Mouse (Mus musculus): ENCODE results near the gene Srp9. TPM values are rescaled to one million over a fixed set of nuclear protein-coding genes. Genes with fewer than 3 reads are reported as not detected.
"Not testable (repeated sequence)": the region's sequence is repeated elsewhere in the genome, so short reads cannot be mapped to it uniquely, and the experiment has no call there.

Srp9 gene
- total and polyA plus RNA-seq, 3 experiments: 35.5 to 134 (median 59.0) TPM

DNA sequence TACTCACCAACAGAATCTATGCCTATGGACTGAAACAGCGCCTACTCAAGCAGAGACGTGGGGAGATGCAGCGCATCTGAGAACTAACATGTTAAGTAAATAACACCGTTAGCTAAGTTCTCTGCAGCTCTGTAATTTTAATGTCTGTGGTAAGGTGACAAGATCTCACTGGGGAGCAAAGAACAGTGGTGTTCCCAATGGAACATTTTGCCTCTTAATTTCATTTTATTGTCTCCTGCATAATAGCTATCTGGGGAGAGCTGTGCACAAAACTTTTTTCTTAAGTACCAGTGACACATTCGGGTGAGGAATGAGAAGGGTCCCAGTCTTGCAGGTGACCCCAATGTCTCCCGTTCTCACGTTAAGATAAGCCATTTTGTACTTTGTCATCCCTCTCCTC, 39.8 kb downstream of the Srp9 start, which contains the start of gene Vmn1r1:
Gene Vmn1r1 (minus strand): TSS at position 101 of the 400 bp plus-strand sequence.
- 0 out of 2 replicates have a peak, but pooled peaks cover 3% of the 10 kb centered on the region for H3K27me3 ChIP-seq (ENCODE audit: insufficient read depth, low read length)
- no peaks in the 10 kb centered on the region for H3K36me3 ChIP-seq (replicated peaks)
- DNase-seq (ENCODE audit: low spot score) (no peak), ATAC-seq (ENCODE audit: extremely low read depth, insufficient number of reproducible peaks, low FRiP score, poor library complexity, severe bottlenecking) (no peak)
- TF ChIP-seq POLR2AphosphoS5 (IDR thresholded peaks at IDR 0.05; ENCODE audit: insufficient replicate concordance, low read depth, low read length): no peak
- TF ChIP-seq CTCF (IDR thresholded peaks at IDR 0.05; ENCODE audit: low read depth, low read length): no peak
- no peak for TF ChIP-seq GATA2 (IDR thresholded peaks at IDR 0.05; ENCODE audit: borderline replicate concordance, low read depth, low read length)
- no peaks in the 10 kb centered on the region for H3K9me3 ChIP-seq (replicated peaks)
- no peaks in the 10 kb centered on the region for H3K4me1 ChIP-seq (ENCODE audit: insufficient read depth, low read depth, low read length)
- no peak within 1 kb of the TSS for H3K4me3 ChIP-seq (ENCODE audit: low read depth, low read length)

DNA sequence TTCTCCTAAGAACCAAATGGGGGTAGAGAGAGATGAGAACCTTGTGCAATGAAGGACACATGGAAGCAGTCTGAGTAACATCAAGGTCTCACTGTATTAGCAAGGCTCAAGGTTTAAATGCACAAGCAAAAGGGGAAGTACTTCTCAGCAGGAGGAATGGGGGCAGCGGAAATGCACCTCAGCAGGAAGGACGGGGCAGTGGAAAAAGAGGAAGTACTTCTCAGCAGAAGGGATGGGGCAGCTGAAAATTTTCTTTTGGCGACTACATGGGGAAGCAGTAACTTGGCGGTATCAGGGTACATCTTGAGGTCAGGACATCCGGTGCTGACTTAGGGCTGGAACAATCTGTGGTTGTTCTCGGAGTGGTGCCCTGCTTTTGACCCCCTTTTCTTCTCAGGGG, 45.7 kb downstream of the Srp9 start:
- not testable (repeated sequence) for H3K27me3 ChIP-seq (ENCODE audit: insufficient read depth, low read length); H3K36me3 ChIP-seq (replicated peaks); H3K4me1 ChIP-seq (ENCODE audit: insufficient read depth, low read depth, low read length); DNase-seq (ENCODE audit: low spot score); ATAC-seq (ENCODE audit: extremely low read depth, insufficient number of reproducible peaks, low FRiP score, poor library complexity, severe bottlenecking); H3K4me3 ChIP-seq (ENCODE audit: low read depth, low read length)
- H3K9me3 ChIP-seq (replicated peaks): peaks cover 14% of the 10 kb centered on the region

DNA sequence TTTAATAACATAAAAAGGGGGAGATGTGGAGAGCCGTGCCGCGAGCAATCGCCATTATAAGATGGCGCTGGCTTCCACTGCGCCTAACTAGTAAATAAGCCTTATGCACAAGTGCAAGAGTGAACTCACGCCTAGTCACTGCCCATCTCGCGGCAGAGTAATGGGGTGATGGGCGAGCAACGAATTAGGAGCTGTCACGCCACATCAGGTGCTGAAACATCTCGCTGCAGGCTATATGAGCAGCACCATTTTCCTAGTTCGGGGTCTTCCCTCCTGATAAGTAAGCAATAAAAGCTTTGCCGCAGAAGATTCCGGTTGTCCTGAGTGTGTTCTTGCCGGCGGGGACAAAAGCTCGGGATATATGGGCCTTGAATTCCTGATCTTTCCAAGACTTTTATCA, 52.4 kb downstream of the Srp9 start:
- H3K9me3 ChIP-seq (replicated peaks); H3K36me3 ChIP-seq (replicated peaks); H3K4me3 ChIP-seq (ENCODE audit: low read depth, low read length); DNase-seq (ENCODE audit: low spot score); H3K4me1 ChIP-seq (ENCODE audit: insufficient read depth, low read depth, low read length); H3K27me3 ChIP-seq (ENCODE audit: insufficient read depth, low read length); ATAC-seq (ENCODE audit: extremely low read depth, insufficient number of reproducible peaks, low FRiP score, poor library complexity, severe bottlenecking): not testable (repeated sequence)

DNA sequence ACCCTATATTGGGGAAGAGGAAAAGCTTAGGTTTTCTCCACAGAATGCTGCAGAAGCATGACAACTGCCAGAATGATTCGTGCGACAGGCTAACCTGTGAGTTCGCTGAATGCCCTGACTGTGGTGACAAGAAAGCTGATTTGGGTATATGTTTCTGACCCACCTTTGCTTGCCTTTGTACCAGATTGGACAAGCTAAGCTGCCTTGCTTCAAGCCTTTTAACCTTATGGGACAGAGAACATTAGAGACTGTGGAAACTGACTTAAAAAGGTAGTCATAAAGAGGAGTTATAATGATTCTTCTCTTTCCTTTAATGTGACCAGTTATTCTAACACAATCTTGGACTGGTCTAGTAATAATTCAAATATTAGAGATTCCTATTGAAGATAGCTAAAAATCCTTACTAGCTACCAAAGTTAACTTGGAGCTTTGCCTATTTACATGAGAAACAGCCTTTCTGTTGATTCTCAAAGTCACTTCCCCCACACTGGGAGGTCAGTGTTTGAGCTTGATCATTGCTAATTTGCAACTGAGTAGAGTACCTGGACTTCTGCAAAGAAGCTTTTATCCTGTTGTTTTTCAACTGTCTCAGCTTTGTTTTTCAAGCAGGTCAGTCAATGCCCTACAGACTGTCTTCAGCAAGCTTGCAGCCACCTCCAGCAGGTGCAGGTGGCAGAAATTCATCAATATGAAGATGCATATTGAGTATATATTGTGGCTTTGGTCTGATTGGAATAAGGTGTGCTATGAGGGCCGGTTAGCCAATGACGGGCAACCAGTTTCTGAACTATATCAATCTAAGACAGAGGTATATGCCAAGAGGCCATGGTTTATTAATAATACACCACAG, 57.1 kb downstream of the Srp9 start:
- no peak for ATAC-seq (ENCODE audit: extremely low read depth, insufficient number of reproducible peaks, low FRiP score, poor library complexity, severe bottlenecking)
- H3K4me1 ChIP-seq (ENCODE audit: insufficient read depth, low read depth, low read length): no peaks in the 10 kb centered on the region
- TF ChIP-seq TAL1 (conservative IDR thresholded peaks at IDR 0.05; ENCODE audit: low read depth, low read length): no peak
- no peak for TF ChIP-seq CTCF (IDR thresholded peaks at IDR 0.05; ENCODE audit: low read depth, low read length)
- TF ChIP-seq POLR2AphosphoS5 (IDR thresholded peaks at IDR 0.05; ENCODE audit: insufficient replicate concordance, low read depth, low read length): no peak
- no peak for TF ChIP-seq GATA1 (IDR thresholded peaks at IDR 0.05; ENCODE audit: borderline replicate concordance, low read length)
- no peak for TF ChIP-seq GATA2 (IDR thresholded peaks at IDR 0.05; ENCODE audit: borderline replicate concordance, low read depth, low read length)
- DNase-seq (ENCODE audit: low spot score): no peak
- H3K27me3 ChIP-seq (ENCODE audit: insufficient read depth, low read length): no peaks in the 10 kb centered on the region
- no peaks in the 10 kb centered on the region for H3K36me3 ChIP-seq (replicated peaks)
- no peak overlapping the region for H3K4me3 ChIP-seq (ENCODE audit: low read depth, low read length)
- H3K9me3 ChIP-seq (replicated peaks): peaks cover 2% of the 10 kb centered on the region; the same call in 1 of the 2 replicates

Other genes with a start within 250 kb of the Srp9 start
- not detected in 2 replicates for gene Enah, start 104.7 kb upstream of the Srp9 start, total RNA-seq (2014; fragmentation: Nextera tagmentation)
- 0.12 and 0.87 TPM in 2 replicates for gene Enah, start 104.7 kb upstream of the Srp9 start, total RNA-seq (2017)
- not detected in 2 replicates for gene Enah, start 104.7 kb upstream of the Srp9 start, polyA plus RNA-seq (2012)
- gene Vmn1r1, start 39.7 kb downstream of the Srp9 start, total RNA-seq (2014; fragmentation: Nextera tagmentation): not detected in 2 replicates
- gene Vmn1r1, start 39.7 kb downstream of the Srp9 start, total RNA-seq (2017): 0.06 and 0.22 TPM in 2 replicates
- not detected in 2 replicates for gene Vmn1r1, start 39.7 kb downstream of the Srp9 start, polyA plus RNA-seq (2012)
- 75.6 and 86.3 TPM in 2 replicates for gene Degs1, start 158.1 kb downstream of the Srp9 start, total RNA-seq (2014; fragmentation: Nextera tagmentation)
- 59.1 and 65.5 TPM in 2 replicates for gene Degs1, start 158.1 kb downstream of the Srp9 start, total RNA-seq (2017)
- gene Degs1, start 158.1 kb downstream of the Srp9 start, polyA plus RNA-seq (2012): 19.2 and 21.3 TPM in 2 replicates
- 18.0 and 23.9 TPM in 2 replicates for gene Fbxo28, start 216.9 kb downstream of the Srp9 start, total RNA-seq (2014; fragmentation: Nextera tagmentation)
- 26.5 and 29.1 TPM in 2 replicates for gene Fbxo28, start 216.9 kb downstream of the Srp9 start, total RNA-seq (2017)
- gene Fbxo28, start 216.9 kb downstream of the Srp9 start, polyA plus RNA-seq (2012): 27.5 and 44.2 TPM in 2 replicates

All from G1E (cell line).